Mouse (Mus musculus) bone marrow, adult 2 months (tissue): ENCODE results near the gene Pola2. TPM values are rescaled to one million over a fixed set of nuclear protein-coding genes. Genes with fewer than 3 reads are reported as not detected.
A peak's percentile ranks its signal among the peaks of the same experiment; 100 is the strongest.

Source experiments
- H3K27ac ChIP-seq: fragments of 200-500 bp; 2 replicates; pipeline ENCODE4 v1.5.1; 2012; ENCODE audit warnings: low read depth, mild to moderate bottlenecking, control low read depth, inconsistent platforms, low read length; ENCODE audit not compliant: control insufficient read depth, poor library complexity, insufficient read depth
- H3K4me1 ChIP-seq: fragments of 200-500 bp; 2 replicates; pipeline ENCODE4 v1.6.1; 2011; ENCODE audit warnings: low read length; ENCODE audit not compliant: control insufficient read depth, insufficient read depth
- H3K4me3 ChIP-seq: fragments of 200-500 bp; replicated peaks from 2 replicates; pipeline ENCODE3; 2011; ENCODE audit warnings: mild to moderate bottlenecking, low read depth, low read length, control low read depth; ENCODE audit not compliant: control insufficient read depth
- CTCF ChIP-seq: fragments of 200-500 bp; IDR thresholded peaks from 2 replicates; pipeline ENCODE4 v1.5.1; 2011; ENCODE audit warnings: low read length, control low read depth; ENCODE audit not compliant: control insufficient read depth, insufficient read depth
- POLR2A ChIP-seq: fragments of 200-500 bp; IDR thresholded peaks from 2 replicates; pipeline ENCODE4 v1.6.1; 2011; ENCODE audit warnings: low read depth, mild to moderate bottlenecking, control low read depth, low read length, borderline replicate concordance; ENCODE audit not compliant: control insufficient read depth
- WGBS: fragments of 180-500 bp; shearing (Covaris S2); methylation state at CpG from one replicate; pipeline ENCODE4 v1.1.7; 2018; 5-methylcytosine and 5-hydroxymethylcytosine counted together
- polyA plus RNA-seq: library from polyadenylated mRNA; stranded (reverse); fragments of >200 nt; gene quantifications from 2 replicates; pipeline ENCODE4 v1.2.4, GENCODE M21; 2011; ENCODE audit warnings: low replicate concordance; ENCODE audit not compliant: missing spikeins, insufficient read depth, insufficient read length

Gene Pola2
- polyA plus RNA-seq, 1 experiment: 79.8 TPM

- TF ChIP-seq POLR2A: no peak
- TF ChIP-seq CTCF: no peak
- Histone ChIP-seq H3K4me1 (peaks cover 3% of the 10 kb centered on the region; the same call in 1 of the 2 replicates), H3K4me3 (no peak overlapping the region), H3K27ac (no peak overlapping the region)
- 80% methylated on average over 4 of the region's 4 CpGs for WGBS
These were observed 11.7 kb upstream of the Pola2 start for GRCm38 (mm10) chr19:5975676-5976075.

DNA sequence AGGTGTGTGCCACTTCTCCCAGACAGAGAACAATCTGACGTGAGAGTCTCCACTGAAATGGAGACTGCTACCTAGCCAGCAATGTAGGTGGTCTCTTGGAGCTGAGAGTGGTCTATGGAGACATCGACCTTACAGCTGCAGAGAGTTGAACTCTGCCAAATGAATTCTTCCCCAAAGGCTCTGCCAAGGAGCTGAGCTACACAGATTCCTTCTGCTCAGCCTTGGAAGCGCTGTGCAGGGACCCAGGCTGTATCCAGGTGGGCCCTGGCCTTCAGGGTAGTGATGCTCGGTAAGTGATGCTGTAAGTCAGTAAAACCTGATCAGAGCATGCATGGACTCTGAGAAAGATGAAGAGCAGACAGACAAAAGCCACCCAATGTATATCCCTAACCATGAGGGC lies 11.1 kb upstream of the Pola2 start:
- WGBS: 74% methylated on average over 4 of the region's 4 CpGs
- peaks cover 3% of the 10 kb centered on the region; the same call in 1 of the 2 replicates for H3K4me1 ChIP-seq
- no peak for TF ChIP-seq CTCF
- no peak for TF ChIP-seq POLR2A

DNA sequence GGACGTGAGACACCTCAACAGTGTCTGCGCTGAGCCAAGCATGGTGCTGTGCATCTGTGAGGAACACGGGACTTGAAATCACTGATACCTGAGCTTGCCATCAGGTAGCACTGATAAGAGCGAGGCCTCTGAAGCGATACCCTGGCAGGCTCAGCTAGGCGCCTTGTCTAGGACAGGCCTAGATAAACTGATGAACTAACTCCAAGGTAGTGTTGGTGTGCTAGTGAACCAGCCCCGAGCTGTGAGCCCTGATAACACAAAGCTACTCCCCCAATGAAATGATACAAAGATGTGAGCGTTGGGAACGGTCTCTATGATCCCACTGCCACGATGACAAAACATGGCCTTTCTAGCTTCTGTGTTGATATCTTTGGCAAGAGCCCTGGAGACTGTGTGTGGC lies 3.7 kb upstream of the Pola2 start:
- no peak for TF ChIP-seq CTCF
- no peak overlapping the region for H3K4me3 ChIP-seq
- 70% methylated on average over 10 of the region's 10 CpGs for WGBS
- H3K27ac ChIP-seq: no peak overlapping the region
- H3K4me1 ChIP-seq: peaks cover 8% of the 10 kb centered on the region

More for the DNA sequence above, 11.1 kb upstream of the Pola2 start:
- Histone ChIP-seq H3K4me3 (no peak overlapping the region), H3K27ac (no peak overlapping the region)

- TF ChIP-seq POLR2A: no peak
- TF ChIP-seq CTCF: no peak
These were observed 2.8 kb upstream of the Pola2 start for GRCm38 (mm10) chr19:5966786-5967185.

GRCm38 (mm10) chr19:5965910-5966309 lies 1.9 kb upstream of the Pola2 start:
- 76% methylated on average over 2 of the region's 2 CpGs for WGBS
- H3K4me3 ChIP-seq: no peak overlapping the region
- no peak overlapping the region for H3K27ac ChIP-seq
- TF ChIP-seq CTCF: no peak
- no peak for TF ChIP-seq POLR2A
- H3K4me1 ChIP-seq: peaks cover 7% of the 10 kb centered on the region

More at GRCm38 (mm10) chr19:5966786-5967185, 2.8 kb upstream of the Pola2 start:
- WGBS: 52% methylated on average over 6 of the region's 6 CpGs
- no peak overlapping the region for H3K4me3 ChIP-seq
- H3K27ac ChIP-seq: peak overlapping the region; percentile 22; the same call in 1 of the 2 replicates
- peaks cover 7% of the 10 kb centered on the region for H3K4me1 ChIP-seq

DNA sequence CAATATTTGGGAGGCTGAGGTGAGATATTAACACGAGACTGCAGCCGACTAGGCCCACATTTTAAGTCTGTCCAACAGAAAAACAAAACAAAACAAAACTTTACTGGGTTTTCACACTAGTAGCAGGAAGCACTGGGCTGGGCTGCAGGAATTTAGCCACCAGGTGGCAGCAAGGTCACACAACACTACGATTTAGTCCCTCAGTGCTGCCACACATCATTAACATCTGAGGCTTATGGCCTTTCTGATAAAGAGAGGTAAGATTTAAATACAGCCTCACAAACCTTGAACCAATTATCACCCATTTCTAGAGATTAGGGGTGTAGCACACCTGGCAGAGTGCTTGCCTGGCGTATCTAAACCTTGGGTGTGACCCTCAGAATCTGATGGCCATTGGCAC lies 1.3 kb upstream of the Pola2 start:
- H3K27ac ChIP-seq: no peak overlapping the region; the same call in 1 of the 2 replicates
- H3K4me3 ChIP-seq: no peak overlapping the region
- TF ChIP-seq CTCF (peak; percentile 93), POLR2A (no peak)
- WGBS: 13% methylated on average over 4 of the region's 4 CpGs
- H3K4me1 ChIP-seq: peaks cover 7% of the 10 kb centered on the region

DNA sequence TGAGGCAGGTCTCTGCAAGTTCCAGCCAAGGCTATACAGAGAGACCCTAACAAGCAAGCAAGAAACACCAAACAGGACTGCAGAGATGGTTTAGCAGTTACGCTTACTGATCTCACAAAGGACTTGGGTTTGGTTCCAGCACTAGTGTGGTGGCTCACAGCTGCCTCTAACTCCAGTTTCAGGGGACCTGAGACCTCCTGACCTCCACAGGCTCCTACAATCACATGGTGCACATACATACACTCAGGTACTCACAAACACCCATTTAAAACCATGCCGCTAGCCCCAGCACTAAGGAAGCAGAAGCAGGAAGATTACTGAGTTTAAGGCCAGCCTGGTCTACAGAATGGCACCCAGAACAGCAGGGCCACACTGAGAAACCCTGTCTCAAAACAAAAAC lies 802 bp upstream of the Pola2 start:
- WGBS: 89% methylated on average over 2 of the region's 2 CpGs
- TF ChIP-seq POLR2A (no peak), CTCF (no peak)
- Histone ChIP-seq H3K4me1 (peaks cover 7% of the 10 kb centered on the region), H3K27ac (no peak overlapping the region; the same call in 1 of the 2 replicates), H3K4me3 (no peak overlapping the region)

- no peak overlapping the region for H3K27ac ChIP-seq
These were observed 1.4 kb downstream of the Pola2 start for GRCm38 (mm10) chr19:5962651-5963050.

DNA sequence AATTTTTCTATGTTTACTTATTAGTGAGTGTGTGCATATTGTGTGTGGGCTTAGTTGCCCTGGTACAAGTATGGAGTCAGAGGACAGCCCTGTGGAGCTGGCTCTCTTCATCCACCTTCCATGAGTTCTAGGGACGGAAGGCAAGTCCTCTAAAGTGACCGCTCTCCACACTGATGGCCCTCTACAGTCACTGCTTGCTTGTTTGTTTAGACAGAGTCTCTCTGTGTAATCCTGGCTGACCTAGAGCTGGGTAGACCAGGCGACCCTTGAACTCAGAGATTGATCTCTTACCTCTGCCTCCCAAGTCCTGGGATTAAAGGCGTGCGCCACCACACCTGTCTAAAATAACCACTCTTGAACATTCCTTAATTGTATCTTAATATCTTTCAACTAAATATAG lies 6.6 kb downstream of the Pola2 start:
- 90% methylated on average over 5 of the region's 5 CpGs for WGBS
- no peak overlapping the region for H3K27ac ChIP-seq
- no peak overlapping the region for H3K4me3 ChIP-seq
- no peak for TF ChIP-seq CTCF
- TF ChIP-seq POLR2A: no peak
- no peaks in the 10 kb centered on the region for H3K4me1 ChIP-seq

More at GRCm38 (mm10) chr19:5962651-5963050, 1.4 kb downstream of the Pola2 start:
- TF ChIP-seq POLR2A (no peak), CTCF (no peak)
- Histone ChIP-seq H3K4me3 (peak overlapping the region; percentile 49), H3K4me1 (peaks cover 7% of the 10 kb centered on the region)
- WGBS: 15% methylated on average over 1 of the region's 1 CpGs
